Mouse (Mus musculus): ENCODE data around the gene Ptcra.

DNA sequence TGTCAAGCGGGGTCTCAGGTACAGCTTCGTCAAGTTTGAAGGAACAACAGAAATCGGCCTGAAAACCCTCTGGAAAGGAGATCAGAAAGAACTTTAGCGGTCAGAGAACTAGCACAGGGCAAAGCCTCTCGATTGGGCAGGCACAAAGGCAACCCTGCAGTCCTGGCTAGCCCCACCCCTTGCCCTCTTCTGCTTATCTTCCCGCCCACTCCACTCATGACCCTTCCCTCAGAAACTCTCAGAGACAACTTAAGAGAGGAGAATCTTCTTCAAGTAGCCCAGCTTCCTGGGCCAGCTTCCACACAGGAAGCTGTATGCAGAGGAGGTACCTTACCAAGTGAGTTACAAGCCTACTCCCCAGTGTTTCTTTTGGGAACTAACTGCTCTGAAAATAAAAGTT is 38.2 kb upstream of the Ptcra start:
- TF ChIP-seq POLR2A (IDR thresholded peaks at IDR 0.05; ENCODE audit: borderline replicate concordance, extremely low read depth, low read depth, low read length) (no peak), CTCF (IDR thresholded peaks at IDR 0.05; ENCODE audit: insufficient read depth, low read length) (no peak)

All from lung, adult 2 months (tissue).